9 mouse cellular contexts compared by ENCODE assay signal in the genomic region with DNA sequence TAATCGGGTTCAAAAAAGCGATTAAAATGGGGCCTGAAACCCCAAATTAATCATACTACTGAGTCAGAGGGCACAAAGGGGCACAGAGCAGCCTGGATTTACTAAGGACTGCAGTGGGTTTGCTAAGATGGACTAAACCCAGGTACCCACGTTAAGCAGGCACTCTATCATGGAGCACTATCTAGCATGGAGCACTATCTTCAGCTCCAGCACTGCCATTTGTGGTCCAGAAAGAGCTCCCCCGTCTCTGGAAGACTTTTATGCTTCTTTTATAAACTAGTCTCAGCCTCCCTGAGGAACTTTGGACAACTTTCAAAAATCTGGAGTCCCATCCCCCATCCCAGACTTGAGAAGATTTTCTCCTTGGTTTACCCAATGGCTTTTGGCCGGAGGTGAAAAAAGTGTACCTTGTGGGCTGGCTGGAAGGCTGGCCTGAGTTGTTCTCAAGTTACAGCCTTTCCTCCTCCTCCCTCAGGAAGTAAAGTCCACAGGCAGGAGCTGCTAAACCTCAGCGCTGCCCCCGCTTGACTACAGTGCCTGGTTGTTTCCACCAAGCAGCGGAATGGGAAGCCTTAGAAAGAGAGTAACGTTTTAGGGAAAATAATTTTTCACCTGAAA. TPM values are rescaled to one million over a fixed set of nuclear protein-coding genes. Genes with fewer than 3 reads are reported as not detected.
DNase-seq lines count a peak whose midpoint lies in the region; ATAC-seq and TF ChIP-seq lines count a peak whose summit lies in the region.
"Had no signal": no experiment of that assay in that cellular context is flagged by ENCODE, and none has a peak within 500 bp of the region (broad histone marks: within the 10 kb centered on the region; RNA-seq: fewer than 3 reads in every experiment).

TSS of gene Slc16a4 (plus strand) at position 467 of the 618 bp plus-strand sequence.

- H3K9ac ChIP-seq in hindbrain, embryonic 11.5 days (ENCODE audit: low read depth, low read length), result no peak within 1 kb of the TSS
- H3K9ac ChIP-seq in hindbrain, embryonic 12.5 days, result no peak within 1 kb of the TSS
- no peak within 1 kb of the TSS for H3K9ac ChIP-seq in lung, embryonic 14.5 days
- H3K9ac ChIP-seq: liver, embryonic 14.5 days had no signal

- TF ChIP-seq CTCF in lung, embryonic 14.5 days (IDR thresholded peaks at IDR 0.05; ENCODE audit: low read depth), result no peak

- no peak for ATAC-seq in hindbrain, embryonic 11.5 days (ENCODE audit: low FRiP score)
- ATAC-seq in hindbrain, embryonic 12.5 days (ENCODE audit: low FRiP score), result no peak
- peak; percentile 94 for ATAC-seq in lung, embryonic 14.5 days (ENCODE audit: insufficient read depth)
- ATAC-seq in megakaryocyte progenitor cell, adult 5-6 weeks (replicated peaks; ENCODE audit: poor library complexity), result no peak
- no peak for ATAC-seq in erythroid progenitor cell, adult 5-6 weeks (replicated peaks; ENCODE audit: low FRiP score, poor library complexity, severe bottlenecking)

- H3K4me3 ChIP-seq in hindbrain, embryonic 11.5 days (ENCODE audit: low read depth, low read length), result no peak within 1 kb of the TSS
- no peak within 1 kb of the TSS for H3K4me3 ChIP-seq in hindbrain, embryonic 12.5 days
- H3K4me3 ChIP-seq in lung, embryonic 14.5 days (ENCODE audit: low read depth, low read length), result no peak within 1 kb of the TSS

- H3K4me2 ChIP-seq in hindbrain, embryonic 11.5 days (replicated peaks; ENCODE audit: low read depth, low read length), result no peak within 1 kb of the TSS
- no peak within 1 kb of the TSS for H3K4me2 ChIP-seq in hindbrain, embryonic 12.5 days (replicated peaks)
- peak within 1 kb of the TSS; percentile 28; the same call in 1 of the 2 replicates for H3K4me2 ChIP-seq in lung, embryonic 14.5 days

- H3K27ac ChIP-seq in hindbrain, embryonic 11.5 days (ENCODE audit: low read depth, low read length), result no peak within 1 kb of the TSS
- H3K27ac ChIP-seq in hindbrain, embryonic 12.5 days, result no peak within 1 kb of the TSS
- H3K27ac ChIP-seq in lung, embryonic 14.5 days (ENCODE audit: low read depth), result peak within 1 kb of the TSS; percentile 70; the same call in 1 of the 2 replicates
- H3K27ac ChIP-seq: liver, embryonic 14.5 days had no signal

- DNase-seq in hindbrain, embryonic 11.5 days (ENCODE audit: low spot score), result peak; percentile 29
- peak; percentile 80 for DNase-seq in embryo, embryonic 11 days
- peak; percentile 49 for DNase-seq in hindlimb bud, embryonic 11.5 days (ENCODE audit: extremely low spot score, low read depth, low spot score)
- peak; percentile 95 for DNase-seq in lung, embryonic 14.5 days
- DNase-seq in spleen, adult 12 weeks (ENCODE audit: low spot score), result no peak

- no peaks in the 10 kb centered on the region for H3K27me3 ChIP-seq in hindbrain, embryonic 11.5 days (ENCODE audit: control insufficient read depth, insufficient read depth, low read length)
- H3K27me3 ChIP-seq in hindbrain, embryonic 12.5 days, result no peaks in the 10 kb centered on the region
- no peaks in the 10 kb centered on the region for H3K27me3 ChIP-seq in lung, embryonic 14.5 days (ENCODE audit: insufficient read depth, low read length)

- no peaks in the 10 kb centered on the region for H3K36me3 ChIP-seq in hindbrain, embryonic 11.5 days (ENCODE audit: control insufficient read depth, insufficient read depth, low read length)
- H3K36me3 ChIP-seq in hindbrain, embryonic 12.5 days, result no peaks in the 10 kb centered on the region
- no peaks in the 10 kb centered on the region for H3K36me3 ChIP-seq in lung, embryonic 14.5 days (ENCODE audit: insufficient read depth)

- WGBS in hindbrain, embryonic 11.5 days, result 35% methylated on average over 9 of the region's 9 CpGs
- WGBS in hindbrain, embryonic 12.5 days, result 30% methylated on average over 9 of the region's 9 CpGs
- 21% methylated on average over 9 of the region's 9 CpGs for WGBS in lung, embryonic 14.5 days

- no peaks in the 10 kb centered on the region for H3K9me3 ChIP-seq in hindbrain, embryonic 11.5 days (ENCODE audit: control insufficient read depth, low read length)
- H3K9me3 ChIP-seq in hindbrain, embryonic 12.5 days (replicated peaks), result no peaks in the 10 kb centered on the region
- H3K9me3 ChIP-seq in lung, embryonic 14.5 days (ENCODE audit: low read depth, low read length), result no peaks in the 10 kb centered on the region

- H3K4me1 ChIP-seq in hindbrain, embryonic 11.5 days (replicated peaks; ENCODE audit: control insufficient read depth, insufficient read depth, low read length), result no peaks in the 10 kb centered on the region
- H3K4me1 ChIP-seq in hindbrain, embryonic 12.5 days, result no peaks in the 10 kb centered on the region; the same call in 1 of the 2 replicates
- H3K4me1 ChIP-seq in lung, embryonic 14.5 days (ENCODE audit: insufficient read depth), result no peaks in the 10 kb centered on the region; the same call in 1 of the 2 replicates

RNA-seq across cellular contexts. Expression of gene Slc16a4, which starts in this region (rescaled TPM):
- 2.2 and 4.0 TPM in 2 replicates for polyA plus RNA-seq in hindbrain, embryonic 11.5 days (2014; fragmentation: Nextera tagmentation; extraction: Ambion mirVana)
- polyA plus RNA-seq in hindbrain, embryonic 12.5 days (2016; fragmentation: Nextera tagmentation; extraction: Ambion mirVana), result 5.4 and 5.5 TPM in 2 replicates
- polyA plus RNA-seq in lung, embryonic 14.5 days (2014; fragmentation: Nextera tagmentation; extraction: Ambion mirVana), result 3.4 TPM in 2 replicates
- 0.35 TPM in 1 of 2 replicates, not detected in the other for total RNA-seq in megakaryocyte progenitor cell, adult 5-6 weeks (2015)
- 0.37 TPM in 1 of 2 replicates, not detected in the other for total RNA-seq in megakaryocyte progenitor cell, adult 5-6 weeks (2017)
- 1.4 TPM in 1 of 2 replicates, not detected in the other for total RNA-seq in erythroid progenitor cell, adult 5-6 weeks (2015; ENCODE audit: low replicate concordance)
- total RNA-seq in erythroid progenitor cell, adult 5-6 weeks (2017; ENCODE audit: low replicate concordance), result 2.1 TPM in 1 of 2 replicates, not detected in the other
